Mouse (Mus musculus): Measurements from ENCODE around the gene Ralgps1.

DNA sequence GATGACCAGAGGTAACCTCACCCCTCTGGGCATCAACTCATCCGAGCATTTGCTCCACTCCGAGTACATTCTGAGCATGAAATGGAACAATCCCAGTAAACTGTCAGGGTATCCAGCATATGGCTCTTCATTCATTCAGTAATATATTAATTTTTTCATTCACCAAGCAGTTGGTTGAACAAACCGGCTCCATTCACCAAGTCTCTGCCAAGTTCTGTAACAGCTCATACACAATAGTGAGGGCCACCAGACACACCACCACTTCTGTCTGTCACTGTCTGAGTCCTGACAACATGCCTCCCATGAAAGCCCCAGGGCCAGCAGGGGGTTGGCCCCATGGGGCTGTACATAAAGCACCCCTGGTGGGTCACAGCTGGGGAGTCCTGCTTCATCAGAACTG, 181.3 kb downstream of the Ralgps1 start:
- TF ChIP-seq CTCF (IDR thresholded peaks at IDR 0.05; ENCODE audit: extremely low read depth, insufficient read depth, insufficient read length, insufficient replicate concordance) (no peak), POLR2A (IDR thresholded peaks at IDR 0.05; ENCODE audit: low read depth, low read length) (no peak)

All from spleen, adult 2 months (tissue).